Mouse (Mus musculus): Measurements from ENCODE around the gene Aff1. TPM values are rescaled to one million over a fixed set of nuclear protein-coding genes. Genes with fewer than 3 reads are reported as not detected.

Gene Aff1
- polyA plus RNA-seq, 1 experiment: 50.1 TPM

- Histone ChIP-seq H3K4me1 (ENCODE audit: control insufficient read depth, insufficient read depth, low read length) (no peaks in the 10 kb centered on the region), H3K4me3 (ENCODE audit: insufficient read depth, low read length) (no peak overlapping the region), H3K27ac (ENCODE audit: insufficient read depth, low read length) (no peak overlapping the region)
- TF ChIP-seq CTCF (IDR thresholded peaks at IDR 0.05; ENCODE audit: borderline replicate concordance, insufficient read depth, low read length): no peak
- no peak for TF ChIP-seq POLR2A (IDR thresholded peaks at IDR 0.05; ENCODE audit: low read depth, low read length)
Measured at GRCm38 (mm10) chr5:103690190-103690589, 2.0 kb upstream of the Aff1 start.

- Histone ChIP-seq H3K27ac (ENCODE audit: insufficient read depth, low read length) (no peak overlapping the region), H3K4me3 (ENCODE audit: insufficient read depth, low read length) (no peak overlapping the region), H3K4me1 (ENCODE audit: control insufficient read depth, insufficient read depth, low read length) (no peaks in the 10 kb centered on the region)
- TF ChIP-seq CTCF (IDR thresholded peaks at IDR 0.05; ENCODE audit: borderline replicate concordance, insufficient read depth, low read length) (no peak), POLR2A (IDR thresholded peaks at IDR 0.05; ENCODE audit: low read depth, low read length) (no peak)
Measured at GRCm38 (mm10) chr5:103691171-103691570, 1.0 kb upstream of the Aff1 start.

DNA sequence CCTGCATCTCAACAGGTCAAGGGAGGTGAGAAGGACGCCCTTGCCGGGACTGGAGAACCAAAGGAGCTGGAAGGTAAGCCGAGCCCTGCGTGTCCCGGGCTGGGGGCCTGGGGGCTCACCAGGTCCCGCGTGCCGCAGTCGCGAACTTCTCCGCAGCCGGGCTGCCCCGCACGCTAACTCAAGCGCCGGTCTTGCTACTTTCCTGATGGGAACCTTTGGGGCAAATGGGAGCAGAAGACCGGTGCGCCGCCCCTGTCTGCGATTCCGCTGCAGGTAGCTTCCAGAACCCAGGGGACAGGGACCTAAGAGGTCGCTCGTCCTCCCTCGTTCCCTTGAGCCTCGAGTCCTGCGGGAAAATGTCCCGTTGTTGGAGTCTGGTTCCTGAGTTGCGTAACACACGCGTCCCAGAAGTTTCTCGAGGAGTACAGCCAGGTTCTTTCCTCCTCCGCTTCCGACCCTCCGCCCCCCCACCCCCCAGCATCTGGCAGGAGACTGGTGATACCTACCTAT, 412 bp downstream of the Aff1 start:
- Histone ChIP-seq H3K4me3 (ENCODE audit: insufficient read depth, low read length) (peak overlapping the region; percentile 80), H3K27ac (ENCODE audit: insufficient read depth, low read length) (peak overlapping the region; percentile 25; the same call in 1 of the 2 replicates), H3K4me1 (ENCODE audit: control insufficient read depth, insufficient read depth, low read length) (peaks cover 6% of the 10 kb centered on the region; the same call in 1 of the 2 replicates)
- TF ChIP-seq POLR2A (IDR thresholded peaks at IDR 0.05; ENCODE audit: low read depth, low read length) (no peak), CTCF (IDR thresholded peaks at IDR 0.05; ENCODE audit: borderline replicate concordance, insufficient read depth, low read length) (no peak)

- H3K27ac ChIP-seq (ENCODE audit: insufficient read depth, low read length): 0 out of 2 replicates have a peak overlapping the region, but pooled peaks have one; percentile 25
- peaks cover 8% of the 10 kb centered on the region for H3K4me1 ChIP-seq (ENCODE audit: control insufficient read depth, insufficient read depth, low read length)
- TF ChIP-seq CTCF (IDR thresholded peaks at IDR 0.05; ENCODE audit: borderline replicate concordance, insufficient read depth, low read length): no peak
- TF ChIP-seq POLR2A (IDR thresholded peaks at IDR 0.05; ENCODE audit: low read depth, low read length): no peak
- H3K4me3 ChIP-seq (ENCODE audit: insufficient read depth, low read length): peak overlapping the region; percentile 80
Measured at GRCm38 (mm10) chr5:103693041-103693641, 967 bp downstream of the Aff1 start.

- H3K27ac ChIP-seq (ENCODE audit: insufficient read depth, low read length): no peak overlapping the region
- TF ChIP-seq POLR2A (IDR thresholded peaks at IDR 0.05; ENCODE audit: low read depth, low read length) (no peak), CTCF (IDR thresholded peaks at IDR 0.05; ENCODE audit: borderline replicate concordance, insufficient read depth, low read length) (no peak)
- H3K4me1 ChIP-seq (ENCODE audit: control insufficient read depth, insufficient read depth, low read length): peaks cover 8% of the 10 kb centered on the region
- H3K4me3 ChIP-seq (ENCODE audit: insufficient read depth, low read length): peak overlapping the region; percentile 80
Measured at GRCm38 (mm10) chr5:103694094-103694493, 1.9 kb downstream of the Aff1 start.

GRCm38 (mm10) chr5:103697875-103698491, 5.8 kb downstream of the Aff1 start:
- no peak for TF ChIP-seq CTCF (IDR thresholded peaks at IDR 0.05; ENCODE audit: borderline replicate concordance, insufficient read depth, low read length)
- TF ChIP-seq POLR2A (IDR thresholded peaks at IDR 0.05; ENCODE audit: low read depth, low read length): no peak
- H3K4me1 ChIP-seq (ENCODE audit: control insufficient read depth, insufficient read depth, low read length): peaks cover 12% of the 10 kb centered on the region
- no peak overlapping the region for H3K4me3 ChIP-seq (ENCODE audit: insufficient read depth, low read length)
- 0 out of 2 replicates have a peak overlapping the region, but pooled peaks have one; percentile 35 for H3K27ac ChIP-seq (ENCODE audit: insufficient read depth, low read length)

DNA sequence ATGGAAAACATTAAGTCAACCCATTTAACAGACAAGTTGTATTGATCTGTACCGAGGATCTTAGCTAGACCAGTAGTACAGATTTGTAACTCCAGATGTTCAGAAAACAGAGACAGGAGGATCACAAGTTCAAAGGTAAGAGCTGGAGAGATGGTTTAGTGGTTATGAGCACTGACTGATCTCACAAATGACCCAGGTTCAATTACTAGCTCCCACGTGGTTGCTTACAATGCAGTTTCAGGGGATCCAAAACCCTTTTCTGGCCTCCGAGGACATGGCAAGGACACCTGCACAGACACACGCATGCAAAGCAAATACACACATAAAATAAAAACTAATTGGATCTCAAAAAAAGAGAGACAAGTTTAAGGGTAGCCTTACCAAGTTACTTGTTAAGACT, 6.4 kb downstream of the Aff1 start:
- TF ChIP-seq POLR2A (IDR thresholded peaks at IDR 0.05; ENCODE audit: low read depth, low read length) (no peak), CTCF (IDR thresholded peaks at IDR 0.05; ENCODE audit: borderline replicate concordance, insufficient read depth, low read length) (no peak)
- H3K4me1 ChIP-seq (ENCODE audit: control insufficient read depth, insufficient read depth, low read length): peaks cover 12% of the 10 kb centered on the region
- H3K4me3 ChIP-seq (ENCODE audit: insufficient read depth, low read length): no peak overlapping the region
- H3K27ac ChIP-seq (ENCODE audit: insufficient read depth, low read length): no peak overlapping the region

GRCm38 (mm10) chr5:103699537-103699936, 7.4 kb downstream of the Aff1 start:
- Histone ChIP-seq H3K27ac (ENCODE audit: insufficient read depth, low read length) (no peak overlapping the region), H3K4me1 (ENCODE audit: control insufficient read depth, insufficient read depth, low read length) (peaks cover 12% of the 10 kb centered on the region), H3K4me3 (ENCODE audit: insufficient read depth, low read length) (no peak overlapping the region)
- TF ChIP-seq POLR2A (IDR thresholded peaks at IDR 0.05; ENCODE audit: low read depth, low read length) (no peak), CTCF (IDR thresholded peaks at IDR 0.05; ENCODE audit: borderline replicate concordance, insufficient read depth, low read length) (no peak)

- Histone ChIP-seq H3K27ac (ENCODE audit: insufficient read depth, low read length) (no peak overlapping the region), H3K4me3 (ENCODE audit: insufficient read depth, low read length) (no peak overlapping the region), H3K4me1 (ENCODE audit: control insufficient read depth, insufficient read depth, low read length) (peaks cover 12% of the 10 kb centered on the region)
- TF ChIP-seq POLR2A (IDR thresholded peaks at IDR 0.05; ENCODE audit: low read depth, low read length) (no peak), CTCF (IDR thresholded peaks at IDR 0.05; ENCODE audit: borderline replicate concordance, insufficient read depth, low read length) (no peak)
Measured at GRCm38 (mm10) chr5:103700661-103701060, 8.5 kb downstream of the Aff1 start.

DNA sequence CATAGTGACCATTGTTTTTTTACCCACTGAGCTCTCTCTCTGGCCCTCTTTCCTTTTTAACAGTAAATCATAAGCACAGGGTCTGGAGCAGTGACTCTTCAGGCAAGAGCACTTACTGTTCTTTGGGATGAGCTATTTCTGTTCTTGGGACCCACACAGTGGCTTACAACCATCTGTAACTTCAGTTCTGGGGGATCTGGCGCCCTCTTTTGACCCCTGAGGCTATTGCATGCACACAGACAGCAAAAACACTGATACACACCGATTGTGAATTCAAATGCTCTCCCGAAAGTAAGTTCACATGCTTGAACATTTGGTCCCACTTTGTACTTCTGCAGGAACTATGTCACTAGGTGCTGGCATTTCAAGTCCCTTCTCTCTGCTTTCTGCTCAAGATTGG, 9.3 kb downstream of the Aff1 start:
- peaks cover 12% of the 10 kb centered on the region for H3K4me1 ChIP-seq (ENCODE audit: control insufficient read depth, insufficient read depth, low read length)
- no peak overlapping the region for H3K27ac ChIP-seq (ENCODE audit: insufficient read depth, low read length)
- TF ChIP-seq POLR2A (IDR thresholded peaks at IDR 0.05; ENCODE audit: low read depth, low read length) (no peak), CTCF (IDR thresholded peaks at IDR 0.05; ENCODE audit: borderline replicate concordance, insufficient read depth, low read length) (no peak)
- no peak overlapping the region for H3K4me3 ChIP-seq (ENCODE audit: insufficient read depth, low read length)

Data from embryonic fibroblast, embryonic 13.5 days (primary cell).